Mouse (Mus musculus): ENCODE measurements at regions not wholly inside any gene's neighbourhood (a gene's known extent, or its start where the extent isn't known, plus 50 kb on each side); places are given as distances from the start of the nearest gene placed in this dataset.

GRCm38 (mm10) chr12:28380203-28380602 lies 172.0 kb downstream of the Dcdc2c start:
- DNase-seq (ENCODE audit: low spot score in 2 of 2): no peak

- no peak for DNase-seq (ENCODE audit: low spot score in 2 of 2)
Observed at GRCm38 (mm10) chr12:28377968-28378367, 174.2 kb downstream of the Dcdc2c start.

DNA sequence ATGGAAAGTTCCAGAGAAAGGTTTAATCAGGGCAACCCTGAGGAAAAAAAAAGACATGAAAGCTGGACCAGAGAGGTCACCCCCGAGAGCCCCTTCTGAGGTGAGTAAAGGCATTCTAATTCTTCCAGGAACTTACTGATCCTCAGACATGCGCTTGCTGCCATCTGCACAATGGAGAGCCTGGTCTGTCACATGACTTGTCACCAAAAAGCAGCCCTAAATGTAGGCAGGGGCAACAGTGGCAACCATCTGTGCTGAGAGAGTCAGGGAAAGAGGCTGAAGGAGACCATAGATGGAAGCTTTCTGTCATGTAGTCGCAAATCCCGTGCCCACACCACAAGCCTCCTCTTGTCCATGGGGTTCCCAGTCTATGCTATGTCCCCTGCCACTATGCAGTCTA lies 174.8 kb downstream of the Dcdc2c start:
- no peak for DNase-seq (ENCODE audit: low spot score in 2 of 2)

DNA sequence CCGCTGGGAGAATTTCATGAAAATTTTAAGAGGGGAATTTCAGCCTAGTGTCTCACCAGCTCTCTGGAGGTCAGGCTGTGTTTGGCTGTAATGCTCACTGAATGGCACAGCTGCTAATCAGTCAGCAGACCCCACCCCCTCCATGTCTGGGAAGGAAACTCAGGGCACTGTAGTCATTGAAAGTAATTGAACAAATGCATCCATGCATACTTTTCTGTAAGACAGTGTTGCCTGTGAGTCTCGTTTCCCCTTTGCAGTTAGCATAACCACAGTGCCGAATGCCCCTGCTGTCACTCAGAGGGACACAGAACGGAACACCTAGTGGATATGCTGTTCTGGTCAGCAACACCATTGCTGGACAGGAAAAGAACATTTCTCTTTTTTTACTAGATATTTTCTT lies 175.4 kb downstream of the Dcdc2c start:
- no peak for DNase-seq (ENCODE audit: low spot score in 2 of 2)

DNA sequence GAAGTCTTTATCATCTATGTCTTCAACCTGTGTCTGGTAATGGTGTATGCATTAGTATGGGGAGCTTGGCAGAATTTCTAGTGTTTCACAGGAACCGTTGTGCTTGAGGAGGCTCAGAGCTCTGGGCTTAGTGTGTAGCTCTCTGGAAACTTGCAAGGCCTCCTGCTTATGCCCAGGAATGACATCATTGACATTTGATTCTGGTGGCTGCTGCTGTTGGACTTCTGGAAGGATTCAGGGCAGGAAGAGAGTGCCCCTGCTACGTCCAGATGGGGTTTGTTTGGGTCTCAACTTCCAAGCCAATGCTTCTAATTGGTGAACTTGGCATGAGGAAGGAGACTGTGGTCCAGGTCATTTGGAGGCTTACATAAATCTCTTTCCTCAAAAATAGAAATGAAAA lies 186.9 kb downstream of the Dcdc2c start:
- no peak for DNase-seq (ENCODE audit: low spot score in 2 of 2)

DNA sequence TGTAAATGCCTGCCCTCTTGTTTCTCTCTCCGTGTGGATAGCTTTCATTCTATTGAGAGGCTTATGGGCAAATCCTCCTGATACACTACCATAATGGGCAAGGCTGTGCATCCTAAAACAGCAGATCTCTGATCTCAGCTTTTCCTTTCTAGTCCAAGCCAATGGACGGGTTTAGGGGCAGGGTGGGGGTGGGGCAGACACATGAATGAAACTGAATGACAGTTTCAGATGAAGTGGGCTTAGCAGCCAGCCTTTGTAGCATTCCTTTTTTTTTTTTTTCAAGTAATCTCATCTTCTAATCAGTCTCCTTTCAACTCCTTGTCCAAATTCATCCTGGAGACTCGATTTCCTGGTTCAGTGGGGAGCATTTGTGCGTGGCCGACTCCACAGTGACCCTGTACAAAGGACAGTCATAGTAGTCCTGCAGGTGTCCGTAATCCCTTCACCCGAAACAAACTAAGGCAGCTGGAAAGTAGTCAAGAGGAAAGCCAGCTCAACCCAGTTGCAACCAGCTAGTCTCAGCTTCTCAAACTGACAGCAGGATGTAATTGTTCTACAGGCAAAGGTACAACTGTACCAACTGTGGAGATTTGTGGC lies 193.4 kb downstream of the Dcdc2c start:
- DNase-seq (ENCODE audit: low spot score in 2 of 2): no peak

DNA sequence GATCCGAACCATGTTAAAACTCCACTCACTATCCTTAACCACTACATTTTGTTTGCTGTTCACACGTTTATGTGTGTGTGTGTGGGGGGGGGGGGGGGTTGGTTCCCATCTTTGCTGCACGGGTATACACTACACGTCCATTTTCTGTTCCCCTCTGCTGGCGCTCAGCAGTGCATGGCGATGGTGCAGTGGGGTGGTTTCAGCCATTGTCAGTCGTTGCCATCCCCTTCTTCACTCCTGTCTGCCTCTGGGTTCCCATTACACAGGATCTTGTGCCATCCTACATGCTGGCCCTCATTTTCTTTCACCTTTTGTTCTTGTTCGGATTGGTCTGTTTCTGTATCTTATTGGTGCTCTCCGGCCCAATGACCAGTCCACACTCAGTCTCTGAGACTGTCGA lies 194.4 kb downstream of the Dcdc2c start:
- no peak for DNase-seq (ENCODE audit: low spot score in 2 of 2)

DNA sequence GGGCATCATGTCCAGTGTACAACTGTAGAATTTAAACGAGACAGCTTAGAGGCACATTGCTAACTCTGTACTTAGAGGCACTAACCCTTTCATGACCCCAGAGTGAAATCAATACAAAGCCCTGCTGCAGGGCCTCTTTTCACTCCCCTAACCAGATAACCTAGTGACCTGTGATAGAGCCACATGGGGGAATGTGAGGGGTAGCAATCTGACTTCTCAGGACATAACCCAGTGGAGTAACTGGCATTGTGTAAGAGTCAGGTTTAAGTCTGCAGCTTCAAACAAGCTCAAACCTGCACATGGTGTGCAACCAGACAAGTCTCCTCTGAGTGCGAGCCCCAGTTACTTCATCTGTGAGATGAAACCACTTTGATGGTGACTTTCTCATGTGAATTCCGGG lies 199.1 kb downstream of the Dcdc2c start:
- DNase-seq (ENCODE audit: low spot score in 2 of 2): no peak

- no peak for DNase-seq (ENCODE audit: low spot score in 2 of 2)
Observed at GRCm38 (mm10) chr12:28352571-28352970, 199.6 kb downstream of the Dcdc2c start.

- no peak for DNase-seq (ENCODE audit: low spot score in 2 of 2)
Observed at GRCm38 (mm10) chr12:28342735-28343134, 209.5 kb downstream of the Dcdc2c start.

GRCm38 (mm10) chr12:28332591-28332990 lies 219.6 kb downstream of the Dcdc2c start:
- DNase-seq (ENCODE audit: low spot score in 2 of 2): no peak

- no peak for DNase-seq (ENCODE audit: low spot score in 2 of 2)
Observed at GRCm38 (mm10) chr12:28331843-28332242, 220.4 kb downstream of the Dcdc2c start.

DNA sequence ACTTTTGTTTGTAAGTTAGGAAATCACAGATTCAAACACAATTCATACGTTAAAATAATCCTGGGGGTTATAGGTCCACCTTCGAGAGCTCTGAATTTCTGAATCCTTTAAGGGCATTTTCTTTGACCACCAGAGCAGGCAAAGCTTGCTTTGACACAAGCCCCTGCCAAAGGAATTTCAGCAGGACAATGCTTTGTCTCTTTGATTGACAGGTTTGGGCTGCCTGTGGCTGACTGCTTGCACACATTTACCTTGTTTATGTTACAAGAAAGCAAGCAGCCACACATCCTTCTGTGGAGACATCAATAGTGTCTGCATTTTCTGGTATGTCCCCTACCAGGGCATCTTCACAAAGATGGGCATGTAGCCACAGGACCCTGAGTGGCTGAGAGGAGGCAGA lies 228.5 kb downstream of the Dcdc2c start:
- no peak for DNase-seq (ENCODE audit: low spot score in 2 of 2)

- DNase-seq (ENCODE audit: low spot score in 2 of 2): no peak
Observed at GRCm38 (mm10) chr12:28309226-28309625, 243.0 kb downstream of the Dcdc2c start.

DNA sequence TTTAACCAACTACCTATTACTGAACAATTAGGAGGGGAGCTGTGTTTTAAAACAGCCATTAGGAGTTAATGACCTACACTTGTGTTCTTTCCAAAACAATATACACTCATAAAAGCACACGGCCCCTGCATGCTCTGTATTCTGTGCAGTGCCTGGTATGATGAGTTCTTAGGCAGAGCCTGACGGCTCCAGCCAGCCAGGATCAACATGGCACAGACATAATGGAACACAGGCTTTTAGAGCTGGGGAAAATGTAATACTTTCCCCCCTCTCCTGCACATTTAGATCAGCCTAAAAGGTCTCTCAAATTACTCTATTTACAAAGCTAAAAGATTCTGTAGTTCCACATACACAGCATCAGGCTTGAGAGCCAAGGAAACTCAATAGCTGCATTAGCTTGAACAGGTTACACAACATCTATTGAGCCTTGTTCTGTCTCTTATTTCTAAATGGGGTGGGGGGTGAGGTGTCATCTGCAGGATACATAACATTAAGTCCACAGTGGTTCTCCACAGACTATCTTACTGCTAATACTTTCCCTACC lies 250.1 kb downstream of the Dcdc2c start:
- DNase-seq (ENCODE audit: low spot score in 2 of 2): no peak

- no peak for DNase-seq (ENCODE audit: low spot score in 2 of 2)
Observed at GRCm38 (mm10) chr12:28288376-28288896, 263.8 kb downstream of the Dcdc2c start.

DNA sequence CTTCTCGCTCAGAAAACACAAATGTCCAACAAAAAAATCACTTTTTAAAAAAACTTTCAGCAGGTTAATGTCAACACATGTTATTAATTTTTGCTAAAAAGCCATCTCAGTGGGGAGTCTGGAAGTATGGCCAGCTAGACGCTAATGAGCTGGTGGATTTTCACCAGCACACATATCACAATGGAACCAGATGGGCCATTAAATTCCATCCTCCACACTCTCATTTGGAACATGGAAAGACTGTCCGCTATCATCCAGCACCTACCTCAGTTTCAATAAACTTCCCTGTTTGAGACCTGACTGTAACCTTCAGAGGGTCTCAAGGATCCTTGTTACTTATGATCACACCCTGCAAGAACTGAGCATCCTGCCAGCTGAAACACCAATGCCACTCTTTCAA lies 296.7 kb downstream of the Dcdc2c start:
- DNase-seq (ENCODE audit: low spot score in 2 of 2): no peak

GRCm38 (mm10) chr12:28250526-28250925 lies 301.7 kb downstream of the Dcdc2c start:
- DNase-seq (ENCODE audit: low spot score in 2 of 2): no peak

DNA sequence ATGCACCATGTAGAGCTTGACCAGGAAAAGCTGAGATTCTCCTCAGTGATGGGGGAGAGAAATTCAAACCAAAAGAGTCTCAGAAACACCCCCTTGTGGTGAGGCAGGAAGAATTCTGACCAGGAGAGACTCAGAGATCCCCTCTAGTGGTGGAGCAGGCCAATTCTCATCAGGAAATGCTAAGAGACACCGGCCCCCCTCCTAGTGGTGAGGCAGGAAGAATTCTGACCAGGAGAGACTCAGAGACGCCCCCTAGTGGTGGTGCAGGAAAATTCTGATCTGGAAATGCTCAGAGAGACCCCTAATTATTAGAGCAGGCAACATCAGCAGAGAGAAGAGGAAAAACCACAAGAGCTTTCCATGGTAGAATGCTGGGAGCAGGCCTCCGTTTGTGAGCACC lies 303.4 kb downstream of the Dcdc2c start:
- DNase-seq (ENCODE audit: low spot score in 2 of 2): no peak

GRCm38 (mm10) chr12:28248287-28248686 lies 303.9 kb downstream of the Dcdc2c start:
- DNase-seq (ENCODE audit: low spot score in 2 of 2): no peak

DNA sequence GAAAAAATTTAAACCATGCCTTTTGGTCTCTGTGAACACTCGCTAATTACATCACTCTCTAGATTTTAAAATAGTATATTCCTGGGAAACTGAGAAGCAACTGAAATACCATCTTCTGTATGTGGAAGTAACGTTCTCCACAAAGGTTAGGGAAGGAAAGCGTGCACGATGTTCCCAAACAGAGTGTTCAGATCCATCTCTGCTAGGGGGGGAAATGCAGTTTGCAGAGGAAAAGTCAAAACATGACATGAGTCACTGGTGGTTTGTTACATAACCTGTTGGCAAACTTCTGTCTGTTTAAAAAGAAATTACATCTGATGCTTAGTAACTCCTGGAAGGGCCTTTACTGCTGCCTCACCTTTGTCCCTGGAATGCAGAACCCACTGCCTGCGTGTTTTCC lies 314.2 kb downstream of the Dcdc2c start:
- no peak for DNase-seq (ENCODE audit: low spot score in 2 of 2)

GRCm38 (mm10) chr12:28237041-28237440 lies 315.2 kb downstream of the Dcdc2c start:
- no peak for DNase-seq (ENCODE audit: low spot score in 2 of 2)

DNA sequence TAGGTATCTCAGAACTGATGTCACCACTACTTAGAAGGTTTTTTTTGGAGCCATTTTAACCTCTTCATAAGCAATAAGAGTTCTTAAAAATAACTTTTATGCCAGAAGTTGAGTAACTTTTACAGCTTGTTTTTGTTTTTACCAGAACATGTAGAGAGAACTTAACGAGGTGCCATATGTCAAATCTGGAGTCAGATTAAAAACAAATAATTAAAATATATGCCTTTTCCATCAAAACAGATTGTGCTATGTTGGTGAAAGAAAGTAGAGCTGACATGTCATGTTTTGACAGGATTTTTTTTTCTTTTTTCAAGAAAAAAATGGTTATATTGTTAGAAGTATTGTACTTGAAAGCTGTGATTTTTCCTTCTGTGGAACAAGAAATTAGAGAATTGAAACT lies 349.4 kb downstream of the Dcdc2c start:
- no peak for DNase-seq (ENCODE audit: low spot score in 2 of 2)

GRCm38 (mm10) chr12:28186695-28187094 lies 365.5 kb downstream of the Dcdc2c start:
- DNase-seq (ENCODE audit: low spot score in 2 of 2): no peak

Data from heart, adult 9 months (tissue).